Mouse (Mus musculus): Measurements from ENCODE around the gene Pik3r5. TPM values are rescaled to one million over a fixed set of nuclear protein-coding genes. Genes with fewer than 3 reads are reported as not detected.

Gene Pik3r5
- total and polyA plus RNA-seq, 2 experiments from 2014 or later, result 0.82 to 2.0 TPM

DNA sequence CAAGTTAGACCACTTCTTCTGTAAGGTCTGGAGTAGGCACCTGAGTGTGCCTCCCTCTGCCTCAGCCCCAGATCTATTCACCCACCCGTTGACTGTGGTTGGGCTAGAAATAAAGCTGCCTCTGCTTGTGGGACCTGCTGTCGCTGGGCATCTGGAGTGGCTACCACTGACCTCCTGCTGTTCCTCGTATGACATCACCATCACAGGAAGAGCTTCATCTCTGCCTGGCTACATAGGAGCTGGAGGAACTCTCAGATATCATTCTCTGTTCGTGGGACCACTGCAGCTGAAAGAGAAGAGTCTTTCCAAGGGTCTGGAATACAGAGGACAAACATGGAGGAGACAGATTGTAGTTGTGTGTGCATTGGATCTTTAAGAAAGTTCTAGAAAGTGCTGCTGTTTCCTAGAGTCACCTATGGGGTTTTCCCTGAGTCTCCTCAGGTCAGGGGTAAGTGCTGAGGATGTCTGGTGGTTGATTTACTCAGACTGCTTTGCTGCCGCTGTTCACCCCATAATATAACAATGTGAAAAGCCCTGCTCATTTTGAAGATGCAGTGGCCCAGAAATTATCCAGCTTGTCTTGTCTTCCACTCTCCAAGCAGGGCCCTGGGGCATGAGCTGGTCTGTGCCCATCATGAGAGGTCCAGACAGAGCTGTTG lies 20.0 kb downstream of the Pik3r5 start:
- ATAC-seq (ENCODE audit: insufficient read depth, low read depth) (no peak), DNase-seq (ENCODE audit: low spot score) (no peak)
- H3K4me2 ChIP-seq (ENCODE audit: low read depth, low read length), result no peak overlapping the region
- TF ChIP-seq EP300 (IDR thresholded peaks at IDR 0.05; ENCODE audit: low read depth) (no peak), CTCF (IDR thresholded peaks at IDR 0.05; ENCODE audit: low read depth) (no peak)
- H3K4me3 ChIP-seq (ENCODE audit: low read depth, low read length), result no peak overlapping the region
- H3K9ac ChIP-seq (replicated peaks; ENCODE audit: low read depth, low read length), result no peak overlapping the region
- H3K9me3 ChIP-seq (replicated peaks; ENCODE audit: control insufficient read depth, low read length), result no peaks in the 10 kb centered on the region
- H3K27me3 ChIP-seq (ENCODE audit: control insufficient read depth, insufficient read depth, low read length), result no peaks in the 10 kb centered on the region
- WGBS, result 39% methylated on average over 5 of the region's 5 CpGs
- H3K36me3 ChIP-seq (replicated peaks; ENCODE audit: control insufficient read depth, insufficient read depth, low read length), result no peaks in the 10 kb centered on the region
- H3K27ac ChIP-seq (ENCODE audit: low read depth), result no peak overlapping the region
- peaks cover 8% of the 10 kb centered on the region; the same call in 1 of the 2 replicates for H3K4me1 ChIP-seq (ENCODE audit: control insufficient read depth, insufficient read depth)

DNA sequence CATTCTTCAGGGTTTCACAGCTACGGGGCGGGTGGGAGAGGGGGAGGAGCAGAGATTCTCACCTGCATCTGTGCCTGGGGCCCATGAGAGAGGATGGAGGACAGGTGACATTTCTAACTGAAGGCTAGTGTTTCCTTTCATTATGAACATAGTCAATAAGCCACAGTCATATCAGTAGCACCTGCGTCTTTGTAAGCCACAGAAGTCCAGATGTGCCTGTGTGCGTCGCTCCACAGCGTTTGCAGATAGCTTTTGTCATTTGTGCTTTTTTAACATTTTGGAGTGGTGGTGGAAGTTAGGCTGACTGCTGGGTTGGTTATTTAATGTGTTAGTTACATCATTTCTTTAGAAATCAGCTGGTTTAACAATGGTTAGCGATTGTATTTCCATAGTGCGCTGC lies 20.8 kb downstream of the Pik3r5 start:
- DNase-seq (ENCODE audit: low spot score) (no peak), ATAC-seq (ENCODE audit: insufficient read depth, low read depth) (no peak)
- H3K9me3 ChIP-seq (replicated peaks; ENCODE audit: control insufficient read depth, low read length), result no peaks in the 10 kb centered on the region
- WGBS, result 83% methylated on average over 8 of the region's 8 CpGs
- no peaks in the 10 kb centered on the region for H3K36me3 ChIP-seq (replicated peaks; ENCODE audit: control insufficient read depth, insufficient read depth, low read length)
- no peak overlapping the region for H3K4me3 ChIP-seq (ENCODE audit: low read depth, low read length)
- H3K9ac ChIP-seq (replicated peaks; ENCODE audit: low read depth, low read length), result no peak overlapping the region
- TF ChIP-seq EP300 (IDR thresholded peaks at IDR 0.05; ENCODE audit: low read depth), result no peak
- no peak for TF ChIP-seq CTCF (IDR thresholded peaks at IDR 0.05; ENCODE audit: low read depth)
- H3K4me1 ChIP-seq (ENCODE audit: control insufficient read depth, insufficient read depth), result peaks cover 8% of the 10 kb centered on the region; the same call in 1 of the 2 replicates
- no peak overlapping the region for H3K27ac ChIP-seq (ENCODE audit: low read depth)
- no peaks in the 10 kb centered on the region for H3K27me3 ChIP-seq (ENCODE audit: control insufficient read depth, insufficient read depth, low read length)
- no peak overlapping the region for H3K4me2 ChIP-seq (ENCODE audit: low read depth, low read length)

DNA sequence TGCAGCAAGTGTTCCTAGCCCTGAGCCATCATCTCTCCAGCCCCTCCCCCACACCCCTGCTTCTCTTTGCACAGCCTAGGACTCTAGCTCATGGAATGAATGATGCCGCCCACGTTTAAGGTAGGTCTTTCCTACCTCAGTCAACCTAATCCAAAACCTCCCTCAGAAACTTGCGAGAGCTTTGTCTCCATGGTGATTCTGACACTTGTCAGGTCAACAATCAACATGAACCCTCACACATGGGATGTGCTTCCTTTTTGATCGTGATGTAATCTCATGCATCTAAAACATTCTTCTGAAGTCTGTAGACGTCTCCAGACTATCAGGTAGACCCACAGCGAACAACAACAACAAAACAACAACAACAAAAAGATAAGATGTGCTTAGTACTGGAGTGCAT lies 21.4 kb downstream of the Pik3r5 start:
- no peak for DNase-seq (ENCODE audit: low spot score)
- Histone ChIP-seq H3K9ac (replicated peaks; ENCODE audit: low read depth, low read length) (no peak overlapping the region), H3K4me2 (ENCODE audit: low read depth, low read length) (no peak overlapping the region), H3K27me3 (ENCODE audit: control insufficient read depth, insufficient read depth, low read length) (no peaks in the 10 kb centered on the region), H3K4me1 (ENCODE audit: control insufficient read depth, insufficient read depth) (peaks cover 8% of the 10 kb centered on the region; the same call in 1 of the 2 replicates), H3K36me3 (replicated peaks; ENCODE audit: control insufficient read depth, insufficient read depth, low read length) (no peaks in the 10 kb centered on the region), H3K9me3 (replicated peaks; ENCODE audit: control insufficient read depth, low read length) (no peaks in the 10 kb centered on the region), H3K4me3 (ENCODE audit: low read depth, low read length) (no peak overlapping the region), H3K27ac (ENCODE audit: low read depth) (no peak overlapping the region)
- TF ChIP-seq EP300 (IDR thresholded peaks at IDR 0.05; ENCODE audit: low read depth) (no peak), CTCF (IDR thresholded peaks at IDR 0.05; ENCODE audit: low read depth) (no peak)
- ATAC-seq (ENCODE audit: insufficient read depth, low read depth), result no peak
- WGBS, result 39% methylated on average over 6 of the region's 6 CpGs

DNA sequence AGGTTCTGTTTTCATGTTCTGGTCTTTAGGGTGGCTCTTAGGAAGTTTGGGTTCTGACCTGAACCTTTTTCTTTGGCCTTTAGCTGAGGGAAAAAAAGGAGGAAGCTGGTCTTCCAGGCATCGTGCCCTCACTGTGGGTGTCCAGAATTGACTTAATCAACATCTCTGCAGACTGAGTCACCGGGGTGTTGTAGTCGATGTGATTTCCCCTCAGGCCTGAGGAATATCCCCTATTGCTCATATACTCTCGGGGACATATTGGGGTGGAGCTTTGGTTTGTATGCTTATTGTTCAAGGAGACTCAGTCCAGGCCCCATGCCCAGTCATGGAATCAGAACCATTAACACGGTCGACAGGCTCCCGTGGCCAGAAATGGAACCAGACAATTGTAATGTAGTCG lies 26.2 kb downstream of the Pik3r5 start:
- Histone ChIP-seq H3K4me1 (ENCODE audit: control insufficient read depth, insufficient read depth) (no peaks in the 10 kb centered on the region), H3K9me3 (replicated peaks; ENCODE audit: control insufficient read depth, low read length) (no peaks in the 10 kb centered on the region), H3K36me3 (replicated peaks; ENCODE audit: control insufficient read depth, insufficient read depth, low read length) (no peaks in the 10 kb centered on the region), H3K27ac (ENCODE audit: low read depth) (no peak overlapping the region), H3K9ac (replicated peaks; ENCODE audit: low read depth, low read length) (no peak overlapping the region), H3K27me3 (ENCODE audit: control insufficient read depth, insufficient read depth, low read length) (no peaks in the 10 kb centered on the region), H3K4me2 (ENCODE audit: low read depth, low read length) (no peak overlapping the region), H3K4me3 (ENCODE audit: low read depth, low read length) (no peak overlapping the region)
- no peak for DNase-seq (ENCODE audit: low spot score)
- TF ChIP-seq CTCF (IDR thresholded peaks at IDR 0.05; ENCODE audit: low read depth), result no peak
- no peak for TF ChIP-seq EP300 (IDR thresholded peaks at IDR 0.05; ENCODE audit: low read depth)
- 58% methylated on average over 8 of the region's 8 CpGs for WGBS
- ATAC-seq (ENCODE audit: insufficient read depth, low read depth), result no peak

DNA sequence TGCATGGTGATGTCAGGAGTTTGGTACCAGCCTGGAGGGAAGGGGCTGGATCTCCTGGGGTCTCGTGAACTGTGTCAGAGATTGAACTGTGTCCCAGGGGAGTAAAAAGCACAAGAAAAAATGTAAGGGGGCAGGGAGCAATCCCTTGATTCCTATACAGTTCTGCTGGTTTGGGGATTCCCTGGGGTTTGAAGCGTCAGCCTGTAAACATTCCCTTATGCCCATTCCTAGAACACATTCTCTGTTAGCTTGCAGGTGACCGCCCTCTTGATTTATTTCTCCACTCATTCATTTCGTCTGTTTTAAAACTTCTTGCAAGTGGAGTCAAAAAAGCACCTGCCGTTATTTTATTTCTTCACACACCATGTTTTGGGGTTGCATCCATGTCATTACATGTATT lies 27.1 kb downstream of the Pik3r5 start:
- no peaks in the 10 kb centered on the region for H3K27me3 ChIP-seq (ENCODE audit: control insufficient read depth, insufficient read depth, low read length)
- H3K27ac ChIP-seq (ENCODE audit: low read depth), result no peak overlapping the region
- H3K9me3 ChIP-seq (replicated peaks; ENCODE audit: control insufficient read depth, low read length), result no peaks in the 10 kb centered on the region
- no peak overlapping the region for H3K9ac ChIP-seq (replicated peaks; ENCODE audit: low read depth, low read length)
- no peaks in the 10 kb centered on the region for H3K4me1 ChIP-seq (ENCODE audit: control insufficient read depth, insufficient read depth)
- TF ChIP-seq EP300 (IDR thresholded peaks at IDR 0.05; ENCODE audit: low read depth) (no peak), CTCF (IDR thresholded peaks at IDR 0.05; ENCODE audit: low read depth) (no peak)
- no peak overlapping the region for H3K4me2 ChIP-seq (ENCODE audit: low read depth, low read length)
- 83% methylated on average over 5 of the region's 5 CpGs for WGBS
- H3K36me3 ChIP-seq (replicated peaks; ENCODE audit: control insufficient read depth, insufficient read depth, low read length), result no peaks in the 10 kb centered on the region
- DNase-seq (ENCODE audit: low spot score), result no peak
- H3K4me3 ChIP-seq (ENCODE audit: low read depth, low read length), result no peak overlapping the region
- ATAC-seq (ENCODE audit: insufficient read depth, low read depth), result no peak

DNA sequence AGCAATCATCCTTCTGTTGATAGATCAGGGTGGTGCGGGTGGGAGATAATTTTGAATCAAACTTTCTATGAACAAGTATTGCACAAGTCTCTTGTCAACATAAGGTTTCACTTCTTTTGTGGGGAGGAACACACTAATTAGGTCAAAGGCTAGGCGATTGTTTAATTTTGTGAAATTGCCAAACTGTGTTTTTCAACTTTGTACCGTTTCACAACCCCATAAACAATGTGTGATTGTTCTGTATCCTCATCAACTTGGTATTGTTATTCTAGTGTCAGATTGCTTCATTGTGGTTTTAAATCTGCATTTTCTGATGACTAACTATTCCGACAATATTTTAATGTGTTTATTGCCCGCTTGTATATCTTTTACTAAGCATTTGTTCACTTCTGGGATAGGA lies 27.6 kb downstream of the Pik3r5 start:
- 82% methylated on average over 5 of the region's 5 CpGs for WGBS
- Histone ChIP-seq H3K27ac (ENCODE audit: low read depth) (no peak overlapping the region), H3K4me3 (ENCODE audit: low read depth, low read length) (no peak overlapping the region), H3K4me2 (ENCODE audit: low read depth, low read length) (no peak overlapping the region), H3K9me3 (replicated peaks; ENCODE audit: control insufficient read depth, low read length) (no peaks in the 10 kb centered on the region), H3K4me1 (ENCODE audit: control insufficient read depth, insufficient read depth) (no peaks in the 10 kb centered on the region), H3K27me3 (ENCODE audit: control insufficient read depth, insufficient read depth, low read length) (no peaks in the 10 kb centered on the region), H3K9ac (replicated peaks; ENCODE audit: low read depth, low read length) (no peak overlapping the region), H3K36me3 (replicated peaks; ENCODE audit: control insufficient read depth, insufficient read depth, low read length) (no peaks in the 10 kb centered on the region)
- DNase-seq (ENCODE audit: low spot score) (no peak), ATAC-seq (ENCODE audit: insufficient read depth, low read depth) (no peak)
- TF ChIP-seq EP300 (IDR thresholded peaks at IDR 0.05; ENCODE audit: low read depth), result no peak
